Comparison of ENCODE assay signal across 16 mouse cellular contexts in the genomic region with DNA sequence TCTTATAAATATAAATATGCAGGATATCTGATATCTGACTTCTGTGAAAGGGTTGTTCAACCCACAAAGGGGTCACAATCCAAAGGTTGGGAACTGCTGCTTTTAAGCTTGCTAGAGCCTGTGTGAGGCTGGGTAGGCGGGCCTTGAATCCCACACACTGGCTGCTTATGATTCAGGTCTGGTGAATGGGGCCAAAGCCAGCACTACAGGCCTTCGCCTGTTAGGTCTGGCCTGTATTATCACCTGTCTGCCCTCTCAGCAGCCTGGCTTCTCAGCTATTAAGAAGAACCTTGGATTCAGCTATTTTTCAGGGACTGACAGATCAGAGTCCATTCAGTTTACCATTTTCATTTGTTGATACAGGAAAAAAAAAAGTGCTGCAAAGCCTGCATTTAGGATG. TPM values are rescaled to one million over a fixed set of nuclear protein-coding genes. Genes with fewer than 3 reads are reported as not detected.
DNase-seq lines count a peak whose midpoint lies in the region; ATAC-seq lines count a peak whose summit lies in the region.
"Had no signal": no experiment of that assay in that cellular context is flagged by ENCODE, and none has a peak within 500 bp of the region (broad histone marks: within the 10 kb centered on the region; RNA-seq: fewer than 3 reads in every experiment).

No protein-coding gene starts in this region.

- WGBS in embryonic facial prominence, embryonic 12.5 days = 72% methylated on average over 2 of the region's 2 CpGs
- 80% methylated on average over 2 of the region's 2 CpGs for WGBS in embryonic facial prominence, embryonic 10.5 days
- WGBS in kidney, embryonic 14.5 days = 82% methylated on average over 2 of the region's 2 CpGs

- H3K36me3 ChIP-seq in embryonic facial prominence, embryonic 12.5 days = no peaks in the 10 kb centered on the region
- no peaks in the 10 kb centered on the region; the same call in 1 of the 2 replicates for H3K36me3 ChIP-seq in embryonic facial prominence, embryonic 10.5 days (replicated peaks)
- no peaks in the 10 kb centered on the region for H3K36me3 ChIP-seq in kidney, embryonic 14.5 days (ENCODE audit: control insufficient read depth, insufficient read depth, low read length)
- H3K36me3 ChIP-seq: midbrain, embryonic 10.5 days had no signal

- no peak for DNase-seq in embryonic facial prominence, embryonic 10.5 days (ENCODE audit: low spot score)
- peak; percentile 43 for DNase-seq in kidney, adult 9 months
- peak; percentile 31 to 33 for DNase-seq in cerebellum, postnatal 36 days
- peak; percentile 24 to 51 for DNase-seq in kidney, postnatal 25 days
- no peak for DNase-seq in Muller cell, postnatal 12 days (ENCODE audit: inconsistent ontology term)
- DNase-seq: forebrain, postnatal 0 days; lung, adult 18-20 months; lung, postnatal 4 days; right cerebral cortex, adult 18-20 months; spleen, adult 18-20 months; thymus, adult 18-20 months had no signal

- H3K4me2 ChIP-seq in embryonic facial prominence, embryonic 12.5 days (replicated peaks) = no peak overlapping the region
- H3K4me2 ChIP-seq in kidney, embryonic 14.5 days (replicated peaks; ENCODE audit: low read depth, low read length) = no peak overlapping the region
- H3K4me2 ChIP-seq: intestine, embryonic 15.5 days had no signal

- peaks cover 2% of the 10 kb centered on the region; the same call in 1 of the 2 replicates for H3K4me1 ChIP-seq in embryonic facial prominence, embryonic 12.5 days
- peaks cover 6% of the 10 kb centered on the region; the same call in 1 of the 2 replicates for H3K4me1 ChIP-seq in embryonic facial prominence, embryonic 10.5 days
- no peaks in the 10 kb centered on the region; the same call in 1 of the 2 replicates for H3K4me1 ChIP-seq in kidney, embryonic 14.5 days (ENCODE audit: control insufficient read depth, insufficient read depth, low read length)
- H3K4me1 ChIP-seq: intestine, embryonic 15.5 days; midbrain, embryonic 10.5 days had no signal

- no peaks in the 10 kb centered on the region for H3K9me3 ChIP-seq in embryonic facial prominence, embryonic 12.5 days
- H3K9me3 ChIP-seq in embryonic facial prominence, embryonic 10.5 days = no peaks in the 10 kb centered on the region
- H3K9me3 ChIP-seq in kidney, embryonic 14.5 days (ENCODE audit: control insufficient read depth, low read length) = no peaks in the 10 kb centered on the region
- H3K9me3 ChIP-seq: intestine, embryonic 15.5 days; midbrain, embryonic 10.5 days had no signal

- ATAC-seq in embryonic facial prominence, embryonic 12.5 days (ENCODE audit: insufficient number of reproducible peaks, insufficient read depth, low FRiP score, low TSS enrichment) = no peak
- ATAC-seq in kidney, embryonic 14.5 days (ENCODE audit: low FRiP score, low TSS enrichment) = no peak
- ATAC-seq: forebrain, postnatal 0 days; intestine, embryonic 15.5 days had no signal

- H3K9ac ChIP-seq in embryonic facial prominence, embryonic 12.5 days = no peak overlapping the region
- no peak overlapping the region for H3K9ac ChIP-seq in kidney, embryonic 14.5 days (ENCODE audit: low read depth, low read length)
- H3K9ac ChIP-seq: forebrain, postnatal 0 days; intestine, embryonic 15.5 days had no signal

- H3K4me3 ChIP-seq in embryonic facial prominence, embryonic 12.5 days = no peak overlapping the region
- no peak overlapping the region for H3K4me3 ChIP-seq in embryonic facial prominence, embryonic 10.5 days
- no peak overlapping the region for H3K4me3 ChIP-seq in kidney, embryonic 14.5 days (ENCODE audit: low read length)
- H3K4me3 ChIP-seq: intestine, embryonic 15.5 days; left cerebral cortex, adult 2 months; midbrain, embryonic 10.5 days had no signal

- 0 out of 2 replicates have a peak overlapping the region, but pooled peaks have one; percentile 57 for H3K27ac ChIP-seq in embryonic facial prominence, embryonic 12.5 days
- no peak overlapping the region for H3K27ac ChIP-seq in embryonic facial prominence, embryonic 10.5 days (replicated peaks)
- H3K27ac ChIP-seq in kidney, embryonic 14.5 days (ENCODE audit: low read depth, low read length) = no peak overlapping the region
- H3K27ac ChIP-seq: intestine, embryonic 15.5 days; left cerebral cortex, adult 2 months; midbrain, embryonic 10.5 days had no signal

- H3K27me3 ChIP-seq in embryonic facial prominence, embryonic 12.5 days = no peaks in the 10 kb centered on the region
- H3K27me3 ChIP-seq in embryonic facial prominence, embryonic 10.5 days (replicated peaks; ENCODE audit: low read depth, poor library complexity, severe bottlenecking) = no peaks in the 10 kb centered on the region
- no peaks in the 10 kb centered on the region for H3K27me3 ChIP-seq in kidney, embryonic 14.5 days (ENCODE audit: control insufficient read depth, insufficient read depth, low read length)
- H3K27me3 ChIP-seq: intestine, embryonic 15.5 days had no signal

RNA-seq across cellular contexts. Expression of a gene that starts 57.9 kb away (rescaled TPM):
- 3.4 and 4.1 TPM in 2 replicates for polyA plus RNA-seq in embryonic facial prominence, embryonic 12.5 days (2016; fragmentation: Nextera tagmentation; extraction: Ambion mirVana)
- polyA plus RNA-seq in embryonic facial prominence, embryonic 10.5 days (2016; fragmentation: Nextera tagmentation; extraction: Ambion mirVana) = 4.8 and 5.2 TPM in 2 replicates
- polyA plus RNA-seq in kidney, embryonic 14.5 days (2014; fragmentation: Nextera tagmentation; extraction: Ambion mirVana) = 2.8 and 3.1 TPM in 2 replicates

Comparison
In these comparisons a context has a peak if more than half of its experiments do, and no peak if none do; other contexts are left out.
1. DNase-seq: peak in kidney, adult 9 months (single experiment), cerebellum, postnatal 36 days (2 of 2) and kidney, postnatal 25 days (2 of 2); none in embryonic facial prominence, embryonic 10.5 days (single experiment) and Muller cell, postnatal 12 days (single experiment).